Mouse (Mus musculus): Measurements from ENCODE around the gene Gm9964.

DNA sequence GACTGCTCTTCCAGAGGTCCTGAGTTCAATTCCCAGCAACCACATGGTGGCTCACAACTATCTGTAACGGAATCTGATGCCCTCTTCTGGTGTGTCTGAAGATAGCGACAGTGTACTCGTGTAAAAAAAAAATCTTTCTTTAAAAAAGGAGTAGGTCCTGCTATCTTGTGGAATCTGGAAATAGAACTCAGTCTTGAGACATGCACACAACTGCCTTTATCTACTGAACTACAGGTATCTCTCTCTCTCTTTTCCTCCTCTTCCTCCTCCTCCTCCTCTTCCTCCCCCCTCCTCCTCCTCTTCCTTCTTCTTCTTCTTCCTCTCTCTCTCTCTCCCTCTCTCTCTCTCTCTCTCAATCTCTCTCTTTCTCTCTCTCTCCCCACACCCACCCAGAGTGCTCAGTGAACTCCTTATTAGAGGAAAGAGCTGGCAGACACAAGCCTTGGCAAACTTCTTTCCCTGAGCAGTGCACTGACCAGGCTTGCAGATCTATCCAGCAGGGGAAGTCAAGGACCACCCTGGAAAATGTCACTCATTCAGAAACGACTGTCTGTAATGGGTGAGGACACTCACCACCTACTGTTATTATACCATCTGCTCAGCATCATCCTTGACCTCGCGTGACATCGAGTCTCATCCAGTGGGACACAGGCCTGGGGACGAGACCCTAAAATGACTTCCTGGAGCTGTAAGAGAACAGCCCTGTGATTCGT, 3.2 kb upstream of the Gm9964 start:
- TF ChIP-seq CTCF (IDR thresholded peaks at IDR 0.05) (peak; percentile 67), EP300 (IDR thresholded peaks at IDR 0.05) (no peak)

Data from lung, postnatal 0 days (tissue).